Mouse (Mus musculus): ENCODE measurements at regions not wholly inside any gene's neighbourhood (a gene's known extent, or its start where the extent isn't known, plus 50 kb on each side); places are given as distances from the start of the nearest gene placed in this dataset.
A peak's percentile ranks its signal among the peaks of the same experiment; 100 is the strongest.

- TF ChIP-seq CTCF (IDR thresholded peaks at IDR 0.05), result peak; percentile 89
- TF ChIP-seq EP300 (IDR thresholded peaks at IDR 0.05), result no peak
These were observed 167.9 kb downstream of the Cyp26b1 start for GRCm38 (mm10) chr6:84425823-84426222.

Data from lung, postnatal 0 days (tissue).